Mouse (Mus musculus): Measurements from ENCODE around the gene Nudc. TPM values are rescaled to one million over a fixed set of nuclear protein-coding genes. Genes with fewer than 3 reads are reported as not detected.

The Nudc gene
- polyA plus RNA-seq, 1 experiment from 2014 or later, result 322 TPM

DNA sequence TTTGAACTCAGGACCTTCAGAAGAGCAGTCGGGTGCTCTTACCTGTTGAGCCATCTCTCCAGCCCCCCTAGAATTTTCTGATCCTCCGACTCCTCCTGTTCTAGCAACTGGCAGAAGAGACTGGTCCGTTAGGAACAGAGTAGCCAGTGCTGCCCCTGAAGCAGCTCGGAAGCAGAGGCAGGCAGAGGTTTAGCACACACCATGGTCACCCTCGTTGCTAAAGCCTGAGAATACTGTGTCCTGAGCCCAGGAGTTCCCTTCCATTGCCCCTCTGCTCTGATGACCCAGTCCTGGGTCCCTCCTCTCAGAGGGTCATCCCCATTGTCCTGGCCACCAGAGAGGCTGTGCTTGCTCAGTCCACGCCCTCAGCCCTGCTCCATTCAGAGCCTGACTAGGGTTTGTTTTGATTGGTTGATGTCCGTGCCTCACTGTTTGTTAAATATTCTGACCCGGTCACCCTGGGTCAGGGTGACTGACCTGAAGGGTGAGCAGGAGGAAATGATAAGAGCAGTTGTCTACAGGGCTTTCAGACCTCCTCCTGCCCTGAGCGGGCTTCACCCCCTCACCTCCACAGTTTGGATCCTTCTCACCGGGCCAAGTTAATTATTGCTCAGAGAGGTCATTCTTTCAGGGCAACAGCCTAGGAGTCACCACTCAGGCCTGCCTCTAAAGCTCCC lies 11.4 kb upstream of the Nudc start:
- no peak overlapping the region for H3K27ac ChIP-seq (replicated peaks; ENCODE audit: low read depth, low read length)
- WGBS, result 31% methylated on average over 10 of the region's 10 CpGs
- DNase-seq (ENCODE audit: low spot score) (no peak), ATAC-seq (replicated peaks; ENCODE audit: insufficient number of reproducible peaks, low FRiP score, low TSS enrichment, low read depth) (no peak)
- no peak overlapping the region for H3K4me3 ChIP-seq (ENCODE audit: low read depth, low read length)
- no peak overlapping the region for H3K9ac ChIP-seq (replicated peaks; ENCODE audit: low read length)
- H3K36me3 ChIP-seq (replicated peaks; ENCODE audit: control insufficient read depth, insufficient read depth, low read depth, low read length), result no peaks in the 10 kb centered on the region
- no peaks in the 10 kb centered on the region for H3K9me3 ChIP-seq (replicated peaks; ENCODE audit: control insufficient read depth, low read length)
- H3K4me1 ChIP-seq (ENCODE audit: control insufficient read depth, insufficient read depth, low read length), result no peaks in the 10 kb centered on the region
- H3K4me2 ChIP-seq (ENCODE audit: low read depth, low read length), result no peak overlapping the region
- no peaks in the 10 kb centered on the region for H3K27me3 ChIP-seq (ENCODE audit: control insufficient read depth, insufficient read depth, low read length)

- Histone ChIP-seq H3K36me3 (replicated peaks; ENCODE audit: control insufficient read depth, insufficient read depth, low read depth, low read length) (no peaks in the 10 kb centered on the region), H3K4me2 (ENCODE audit: low read depth, low read length) (no peak overlapping the region), H3K4me3 (ENCODE audit: low read depth, low read length) (no peak overlapping the region), H3K9me3 (replicated peaks; ENCODE audit: control insufficient read depth, low read length) (no peaks in the 10 kb centered on the region), H3K9ac (replicated peaks; ENCODE audit: low read length) (no peak overlapping the region), H3K27ac (replicated peaks; ENCODE audit: low read depth, low read length) (no peak overlapping the region), H3K27me3 (ENCODE audit: control insufficient read depth, insufficient read depth, low read length) (no peaks in the 10 kb centered on the region), H3K4me1 (ENCODE audit: control insufficient read depth, insufficient read depth, low read length) (no peaks in the 10 kb centered on the region)
- WGBS, result 76% methylated on average over 19 of the region's 19 CpGs
- DNase-seq (ENCODE audit: low spot score), result no peak
- ATAC-seq (replicated peaks; ENCODE audit: insufficient number of reproducible peaks, low FRiP score, low TSS enrichment, low read depth), result no peak
Measured at GRCm38 (mm10) chr4:133553448-133554330, 7.9 kb upstream of the Nudc start.

DNA sequence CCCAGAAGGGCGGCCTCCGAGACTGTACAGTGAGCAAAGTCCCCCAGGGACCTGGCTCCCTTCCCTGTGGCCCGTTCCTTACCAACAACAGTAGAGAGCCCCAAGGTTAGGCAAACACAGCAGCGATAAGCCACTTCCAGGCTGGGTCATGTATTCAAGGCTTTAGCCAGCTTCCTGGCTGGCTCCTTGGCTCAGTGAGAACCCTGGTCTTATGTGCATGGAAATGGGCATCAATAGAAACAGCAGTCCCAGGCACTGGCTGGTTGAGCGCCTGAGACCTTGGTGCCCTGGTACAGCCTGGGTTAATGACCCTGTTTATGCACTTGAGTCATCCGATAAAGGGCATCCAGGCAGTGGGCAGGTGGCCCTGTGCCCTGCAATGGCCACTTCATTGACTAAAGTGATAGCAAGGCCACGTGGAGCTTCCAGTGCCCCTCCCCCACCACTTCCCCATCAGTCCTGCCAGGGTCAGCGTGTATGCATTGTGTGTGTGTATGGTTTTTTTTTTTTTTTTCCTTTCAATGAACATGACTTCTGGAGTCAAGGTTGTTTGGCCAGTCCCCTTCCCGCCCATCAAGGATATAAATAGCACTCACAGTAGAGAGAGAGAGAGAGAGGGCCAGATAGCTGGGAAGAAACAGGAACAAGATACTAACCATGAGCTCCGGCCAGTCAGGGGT lies 7.1 kb upstream of the Nudc start, which contains the start of gene Nr0b2:
Gene Nr0b2, plus strand, starts transcription at position 609 of the 680 bp plus-strand sequence.
- 0 out of 2 replicates have a peak within 1 kb of the TSS, but pooled peaks have one; percentile 13 for H3K9ac ChIP-seq (replicated peaks; ENCODE audit: low read length)
- no peak within 1 kb of the TSS for H3K4me2 ChIP-seq (ENCODE audit: low read depth, low read length)
- H3K27ac ChIP-seq (replicated peaks; ENCODE audit: low read depth, low read length), result no peak within 1 kb of the TSS
- no peaks in the 10 kb centered on the region for H3K27me3 ChIP-seq (ENCODE audit: control insufficient read depth, insufficient read depth, low read length)
- ATAC-seq (replicated peaks; ENCODE audit: insufficient number of reproducible peaks, low FRiP score, low TSS enrichment, low read depth) (no peak), DNase-seq (ENCODE audit: low spot score) (no peak)
- H3K9me3 ChIP-seq (replicated peaks; ENCODE audit: control insufficient read depth, low read length), result no peaks in the 10 kb centered on the region
- WGBS, result 73% methylated on average over 10 of the region's 10 CpGs
- H3K4me3 ChIP-seq (ENCODE audit: low read depth, low read length), result no peak within 1 kb of the TSS
- no peaks in the 10 kb centered on the region for H3K4me1 ChIP-seq (ENCODE audit: control insufficient read depth, insufficient read depth, low read length)
- H3K36me3 ChIP-seq (replicated peaks; ENCODE audit: control insufficient read depth, insufficient read depth, low read depth, low read length), result no peaks in the 10 kb centered on the region

- Histone ChIP-seq H3K27ac (replicated peaks; ENCODE audit: low read depth, low read length) (no peak overlapping the region), H3K36me3 (replicated peaks; ENCODE audit: control insufficient read depth, insufficient read depth, low read depth, low read length) (no peaks in the 10 kb centered on the region), H3K4me2 (ENCODE audit: low read depth, low read length) (no peak overlapping the region), H3K9me3 (replicated peaks; ENCODE audit: control insufficient read depth, low read length) (no peaks in the 10 kb centered on the region), H3K27me3 (ENCODE audit: control insufficient read depth, insufficient read depth, low read length) (no peaks in the 10 kb centered on the region), H3K9ac (replicated peaks; ENCODE audit: low read length) (no peak overlapping the region), H3K4me1 (ENCODE audit: control insufficient read depth, insufficient read depth, low read length) (no peaks in the 10 kb centered on the region), H3K4me3 (ENCODE audit: low read depth, low read length) (no peak overlapping the region)
- DNase-seq (ENCODE audit: low spot score), result no peak
- ATAC-seq (replicated peaks; ENCODE audit: insufficient number of reproducible peaks, low FRiP score, low TSS enrichment, low read depth), result no peak
- 73% methylated on average over 1 of the region's 1 CpGs for WGBS
Measured at GRCm38 (mm10) chr4:133552029-133552428, 6.2 kb upstream of the Nudc start.

DNA sequence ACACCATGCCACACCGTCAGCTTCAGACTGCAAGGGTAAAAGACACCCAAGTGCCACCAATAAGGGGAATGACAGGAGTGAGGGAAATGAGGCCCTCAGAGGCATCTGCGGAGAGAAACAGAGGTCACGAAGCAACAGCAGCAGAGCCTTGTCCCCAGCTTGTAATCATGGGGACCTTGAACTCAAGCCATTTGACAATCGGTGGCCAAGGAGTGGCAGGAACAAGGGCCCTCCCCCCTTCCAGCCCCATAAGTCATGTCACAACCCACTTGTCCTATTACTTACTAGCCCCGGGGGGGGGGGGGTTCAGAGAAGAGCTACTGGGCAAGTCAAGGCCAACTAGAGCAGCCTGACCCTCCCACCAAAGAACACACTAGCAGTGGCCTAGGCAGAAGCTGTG lies 9.1 kb downstream of the Nudc start:
- no peaks in the 10 kb centered on the region for H3K4me1 ChIP-seq (ENCODE audit: control insufficient read depth, insufficient read depth, low read length)
- ATAC-seq (replicated peaks; ENCODE audit: insufficient number of reproducible peaks, low FRiP score, low TSS enrichment, low read depth) (no peak), DNase-seq (ENCODE audit: low spot score) (no peak)
- H3K4me2 ChIP-seq (ENCODE audit: low read depth, low read length), result no peak overlapping the region
- no peak overlapping the region for H3K27ac ChIP-seq (replicated peaks; ENCODE audit: low read depth, low read length)
- no peaks in the 10 kb centered on the region for H3K9me3 ChIP-seq (replicated peaks; ENCODE audit: control insufficient read depth, low read length)
- 93% methylated on average over 5 of the region's 5 CpGs for WGBS
- peaks cover 15% of the 10 kb centered on the region for H3K36me3 ChIP-seq (replicated peaks; ENCODE audit: control insufficient read depth, insufficient read depth, low read depth, low read length)
- H3K9ac ChIP-seq (replicated peaks; ENCODE audit: low read length), result no peak overlapping the region
- H3K27me3 ChIP-seq (ENCODE audit: control insufficient read depth, insufficient read depth, low read length), result no peaks in the 10 kb centered on the region
- no peak overlapping the region for H3K4me3 ChIP-seq (ENCODE audit: low read depth, low read length)

GRCm38 (mm10) chr4:133536081-133536480 lies 9.7 kb downstream of the Nudc start:
- Histone ChIP-seq H3K36me3 (replicated peaks; ENCODE audit: control insufficient read depth, insufficient read depth, low read depth, low read length) (peaks cover 15% of the 10 kb centered on the region), H3K9ac (replicated peaks; ENCODE audit: low read length) (no peak overlapping the region), H3K4me2 (ENCODE audit: low read depth, low read length) (no peak overlapping the region), H3K27me3 (ENCODE audit: control insufficient read depth, insufficient read depth, low read length) (no peaks in the 10 kb centered on the region), H3K27ac (replicated peaks; ENCODE audit: low read depth, low read length) (no peak overlapping the region), H3K9me3 (replicated peaks; ENCODE audit: control insufficient read depth, low read length) (no peaks in the 10 kb centered on the region), H3K4me3 (ENCODE audit: low read depth, low read length) (no peak overlapping the region), H3K4me1 (ENCODE audit: control insufficient read depth, insufficient read depth, low read length) (no peaks in the 10 kb centered on the region)
- WGBS, result 88% methylated on average over 3 of the region's 3 CpGs
- no peak for DNase-seq (ENCODE audit: low spot score)
- ATAC-seq (replicated peaks; ENCODE audit: insufficient number of reproducible peaks, low FRiP score, low TSS enrichment, low read depth), result no peak

DNA sequence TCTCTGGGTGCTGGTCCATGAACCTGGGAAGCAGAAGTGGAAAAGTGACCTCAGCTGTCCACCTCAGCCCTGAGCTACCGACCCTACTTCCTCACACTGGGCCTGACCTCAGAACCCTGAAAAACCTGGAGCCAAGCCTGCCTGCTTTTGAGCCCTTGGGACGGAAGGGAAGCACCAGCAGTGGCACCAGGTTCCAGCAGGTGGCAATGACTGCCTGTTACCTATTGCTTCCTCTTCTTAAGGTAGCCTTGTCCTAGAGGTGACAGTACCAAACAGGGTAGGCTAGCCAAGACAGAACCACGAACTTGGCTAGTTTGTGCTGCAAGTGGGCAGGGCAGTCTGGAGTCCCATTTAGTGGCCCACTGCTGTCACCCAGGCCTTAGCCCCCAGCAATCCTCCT lies 13.0 kb downstream of the Nudc start:
- Histone ChIP-seq H3K4me3 (ENCODE audit: low read depth, low read length) (no peak overlapping the region), H3K4me1 (ENCODE audit: control insufficient read depth, insufficient read depth, low read length) (no peaks in the 10 kb centered on the region), H3K27ac (replicated peaks; ENCODE audit: low read depth, low read length) (no peak overlapping the region), H3K9ac (replicated peaks; ENCODE audit: low read length) (no peak overlapping the region), H3K27me3 (ENCODE audit: control insufficient read depth, insufficient read depth, low read length) (no peaks in the 10 kb centered on the region), H3K9me3 (replicated peaks; ENCODE audit: control insufficient read depth, low read length) (no peaks in the 10 kb centered on the region), H3K36me3 (replicated peaks; ENCODE audit: control insufficient read depth, insufficient read depth, low read depth, low read length) (peaks cover 11% of the 10 kb centered on the region), H3K4me2 (ENCODE audit: low read depth, low read length) (no peak overlapping the region)
- DNase-seq (ENCODE audit: low spot score) (no peak), ATAC-seq (replicated peaks; ENCODE audit: insufficient number of reproducible peaks, low FRiP score, low TSS enrichment, low read depth) (no peak)
- 89% methylated on average over 3 of the region's 3 CpGs for WGBS

All from embryonic facial prominence, embryonic 11.5 days (tissue).